Mouse (Mus musculus) embryo, embryonic 10.5 days (tissue): Measurements from ENCODE around the gene Gm5294.

Experiments used
- DNase-seq: peaks from one replicate; pipeline ENCODE4 v3.0.0-alpha.2; 2015; ENCODE audit warnings: low spot score

Gm5294 gene

DNA sequence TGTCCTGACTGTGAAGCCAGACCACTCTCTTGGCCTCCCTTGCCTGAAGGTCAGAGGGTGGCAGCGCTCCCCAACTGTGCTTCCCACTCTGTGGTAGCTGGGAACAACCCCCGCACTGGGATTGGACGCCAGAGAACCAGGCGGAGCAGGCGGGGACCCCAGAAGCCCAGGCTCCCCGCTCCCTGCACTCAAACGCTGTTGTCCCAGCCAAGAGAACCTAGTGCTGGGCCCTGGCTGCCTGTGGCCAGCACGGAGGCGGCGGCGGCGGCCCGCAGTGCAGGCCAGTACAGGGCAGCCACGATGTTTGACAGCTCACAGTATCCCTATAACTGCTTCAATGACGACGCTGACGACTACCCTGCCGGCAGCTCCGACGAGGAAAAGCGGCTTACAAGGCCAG is at the start of gene Gm5294:
Gene Gm5294, plus strand, starts transcription at position 301 of the 400 bp plus-strand sequence.
- no peak for DNase-seq

DNA sequence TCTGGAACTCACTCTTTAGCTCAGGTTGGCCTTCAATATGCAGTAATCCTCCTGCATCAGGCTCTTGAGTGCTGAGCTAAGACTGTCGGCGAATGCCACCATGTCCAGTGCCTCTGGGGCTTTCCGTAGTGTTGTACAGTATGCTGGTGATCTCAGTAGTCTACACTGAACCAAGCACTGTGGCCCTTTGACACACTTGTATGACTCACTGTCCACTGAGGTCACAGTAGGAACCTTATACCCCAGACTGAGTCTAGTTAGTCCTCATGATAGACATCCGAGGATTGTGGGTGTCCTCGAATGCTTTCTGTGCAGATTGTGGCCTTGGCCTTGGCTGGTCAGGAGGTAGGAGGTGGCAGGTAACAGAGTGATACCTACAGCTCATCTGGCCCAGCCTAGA is 44.8 kb upstream of the Gm5294 start:
- DNase-seq, result no peak

DNA sequence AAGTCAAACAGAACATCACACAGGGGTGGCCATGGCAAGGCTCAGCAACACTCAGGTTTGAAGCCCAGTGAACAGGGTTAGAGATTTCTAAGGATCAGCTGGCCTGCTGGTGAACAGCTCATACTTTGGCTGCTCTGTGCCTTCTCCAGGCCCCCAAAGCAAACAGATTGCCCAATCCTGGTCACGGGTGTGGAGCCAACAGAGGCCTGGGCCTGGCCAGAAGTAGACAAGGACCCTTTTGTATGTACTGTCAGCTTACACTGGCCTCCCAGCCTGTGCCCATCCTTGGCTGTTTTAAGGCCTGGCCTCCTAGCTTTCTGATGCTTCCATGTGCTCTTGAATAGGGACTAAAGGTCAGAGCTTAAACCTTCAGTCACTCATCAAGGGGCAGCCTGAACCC is 43.5 kb upstream of the Gm5294 start:
- no peak for DNase-seq

DNA sequence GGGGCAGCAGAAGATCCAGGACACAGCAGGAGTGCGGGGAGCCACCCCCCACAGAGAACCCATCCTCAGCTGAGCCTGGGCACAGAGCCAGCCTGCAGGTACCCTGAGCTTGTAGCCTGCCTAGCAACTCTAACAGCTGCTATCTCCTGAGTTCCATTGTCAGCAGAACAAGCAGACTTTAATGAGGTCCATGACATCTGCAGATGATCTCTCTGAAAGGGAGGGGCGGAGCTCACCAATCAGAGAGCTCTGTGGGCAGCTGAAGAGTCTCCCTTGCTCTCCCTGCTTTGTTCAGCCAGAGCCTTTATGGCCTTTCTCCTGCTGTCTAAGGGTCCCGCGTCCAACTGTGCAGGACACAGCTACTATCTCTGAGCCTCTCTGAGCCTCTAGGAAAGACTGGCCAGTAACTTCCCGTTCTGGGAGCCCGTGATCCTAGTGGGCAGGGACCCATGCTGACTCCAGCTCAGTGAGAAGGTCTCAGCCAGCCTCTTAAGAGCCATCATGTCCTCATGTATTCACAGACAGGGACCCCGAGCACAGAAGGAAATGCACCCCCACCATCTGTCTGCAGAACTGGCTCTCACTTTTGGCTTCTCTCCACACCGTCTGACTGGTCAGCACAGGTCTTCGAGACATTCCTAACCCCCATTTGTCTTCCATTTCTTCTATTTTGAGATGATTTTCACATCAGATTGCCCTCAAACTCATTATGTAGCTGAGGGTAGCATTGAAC is 41.0 kb upstream of the Gm5294 start:
- DNase-seq, result peak; percentile 70

DNA sequence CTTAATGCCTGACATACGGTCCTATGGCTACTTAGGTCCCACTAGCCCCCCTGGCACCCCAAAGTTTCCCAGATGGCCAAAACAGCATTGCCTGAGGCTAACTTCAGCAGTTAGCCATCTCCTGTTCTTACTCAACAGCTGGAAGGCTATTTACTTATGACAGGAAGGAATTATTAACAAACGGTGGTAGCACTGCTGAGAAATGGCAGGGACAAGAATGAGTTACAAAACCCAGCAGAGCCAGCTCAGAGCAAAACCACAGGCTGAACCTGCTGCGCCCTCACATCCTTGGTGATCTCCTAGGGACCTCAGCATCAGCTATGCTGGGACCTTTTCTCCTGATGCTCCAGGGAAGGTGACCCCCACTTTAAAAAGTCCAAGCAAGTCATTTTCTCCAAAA is 40.2 kb upstream of the Gm5294 start:
- no peak for DNase-seq

DNA sequence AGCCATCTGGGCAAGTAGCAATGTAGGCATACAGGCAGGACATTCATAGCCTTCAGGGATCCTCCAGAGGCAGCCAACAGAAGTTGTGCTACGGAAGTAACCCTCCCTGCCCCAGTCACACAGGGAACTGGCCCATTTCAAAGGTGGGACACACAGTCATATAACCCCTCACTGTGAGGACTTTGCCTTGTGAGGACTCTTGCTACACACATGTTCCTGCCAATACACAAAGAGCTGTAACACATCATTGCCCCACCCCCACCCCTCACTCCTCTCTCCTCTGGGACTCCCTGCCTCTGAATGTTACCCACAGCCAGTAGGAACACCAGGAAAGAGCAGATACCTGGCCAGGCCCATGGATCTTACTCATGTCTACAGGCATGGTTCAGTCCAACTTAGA is 37.2 kb upstream of the Gm5294 start:
- no peak for DNase-seq

DNA sequence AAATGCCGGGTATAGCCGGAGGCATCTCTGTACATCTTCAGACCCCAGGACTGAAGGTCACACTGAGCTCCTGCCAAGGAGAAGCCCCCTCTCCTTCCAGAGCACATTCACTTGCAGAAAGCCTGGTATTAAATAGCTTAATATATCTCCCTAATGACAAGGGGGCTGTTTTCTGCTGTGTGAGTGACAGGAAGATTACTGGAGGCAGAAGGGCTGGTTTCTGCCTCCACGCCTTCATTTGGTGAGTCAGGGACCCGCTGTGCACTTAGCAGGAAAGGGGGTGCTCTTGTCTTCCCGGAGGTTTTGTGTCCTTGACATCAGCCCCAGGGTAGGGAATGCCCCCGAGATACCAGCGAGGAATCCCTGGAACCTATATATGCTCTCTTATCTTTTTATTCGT is 36.7 kb upstream of the Gm5294 start:
- no peak for DNase-seq

DNA sequence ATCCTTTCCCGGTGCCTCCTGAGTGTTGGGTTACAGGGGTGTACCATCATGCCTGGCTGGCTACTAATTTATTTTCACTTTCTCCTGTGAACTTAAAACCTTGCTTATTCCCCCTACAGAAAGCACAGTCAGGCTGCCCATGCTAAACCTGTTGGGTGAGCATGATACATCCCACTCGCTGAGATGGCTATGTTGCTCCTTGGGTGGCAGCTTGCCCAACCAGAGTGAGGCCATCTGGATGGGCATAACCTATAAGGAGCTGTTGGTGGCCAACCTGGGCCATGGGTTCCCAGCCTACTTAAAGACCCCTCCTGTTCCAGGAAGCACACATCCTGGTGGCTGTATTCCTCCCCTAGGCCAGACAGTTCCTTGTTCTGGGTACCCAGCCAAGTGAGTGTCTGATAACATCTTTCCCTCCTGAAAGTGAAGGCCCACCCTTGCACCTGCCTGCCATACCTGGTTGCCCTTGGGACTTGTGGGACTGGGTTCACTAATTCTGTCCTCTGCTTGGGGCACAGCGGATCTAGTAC is 33.8 kb upstream of the Gm5294 start:
- no peak for DNase-seq

DNA sequence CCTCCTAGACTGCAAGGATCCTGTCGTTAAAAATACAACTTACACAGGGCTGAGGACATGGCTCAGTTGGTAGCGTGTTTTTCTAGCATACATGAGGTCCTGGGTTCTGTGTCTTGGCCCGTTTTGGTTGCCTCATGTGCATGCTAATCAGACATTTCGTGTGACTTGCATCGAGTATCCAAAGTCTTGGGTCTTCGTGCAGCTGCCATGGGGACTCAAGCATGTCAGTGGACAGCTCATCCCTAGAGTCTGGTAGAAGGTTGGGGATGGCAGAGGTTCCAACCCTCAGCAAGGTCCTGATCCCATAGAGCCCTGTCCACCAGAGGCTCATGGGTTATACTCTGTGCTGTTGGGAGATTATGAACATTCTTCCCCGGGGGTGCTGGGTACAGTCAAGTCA is 32.2 kb upstream of the Gm5294 start:
- no peak for DNase-seq

DNA sequence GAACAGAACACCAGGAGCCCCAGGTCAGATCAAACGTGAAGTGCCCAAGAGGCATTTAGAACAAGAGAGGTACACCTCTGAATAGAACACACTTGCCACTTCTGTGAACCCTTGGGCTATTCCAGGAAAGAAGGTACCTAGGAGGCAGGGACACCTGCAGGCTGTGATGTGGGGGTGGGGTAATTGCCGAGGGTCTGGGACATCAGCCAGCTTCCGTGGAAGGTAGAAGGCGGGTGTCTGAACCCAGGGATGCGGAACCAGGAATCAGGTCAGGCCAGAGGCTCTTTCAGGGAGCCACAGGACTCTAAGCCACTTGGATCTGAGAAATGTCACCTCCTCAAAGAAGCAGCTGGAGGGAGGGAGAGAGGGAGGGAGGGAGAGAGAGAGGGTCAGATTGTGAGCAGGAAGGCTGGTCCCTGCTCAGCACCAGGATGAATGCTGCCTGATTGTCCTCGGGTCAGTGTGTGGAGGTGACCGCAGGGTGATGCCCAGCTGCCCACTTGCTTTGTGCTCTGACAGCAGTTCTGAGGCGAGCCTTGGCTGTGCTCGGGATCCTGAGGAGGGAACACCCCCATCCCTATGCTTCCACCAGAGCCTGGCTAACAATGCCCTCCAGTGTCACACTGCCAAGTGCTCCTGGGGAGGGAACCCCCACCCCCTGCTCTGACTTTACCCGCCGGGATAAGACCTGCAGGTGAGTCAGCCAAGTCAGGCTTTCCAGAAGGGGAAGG is 31.2 kb upstream of the Gm5294 start:
- no peak for DNase-seq

DNA sequence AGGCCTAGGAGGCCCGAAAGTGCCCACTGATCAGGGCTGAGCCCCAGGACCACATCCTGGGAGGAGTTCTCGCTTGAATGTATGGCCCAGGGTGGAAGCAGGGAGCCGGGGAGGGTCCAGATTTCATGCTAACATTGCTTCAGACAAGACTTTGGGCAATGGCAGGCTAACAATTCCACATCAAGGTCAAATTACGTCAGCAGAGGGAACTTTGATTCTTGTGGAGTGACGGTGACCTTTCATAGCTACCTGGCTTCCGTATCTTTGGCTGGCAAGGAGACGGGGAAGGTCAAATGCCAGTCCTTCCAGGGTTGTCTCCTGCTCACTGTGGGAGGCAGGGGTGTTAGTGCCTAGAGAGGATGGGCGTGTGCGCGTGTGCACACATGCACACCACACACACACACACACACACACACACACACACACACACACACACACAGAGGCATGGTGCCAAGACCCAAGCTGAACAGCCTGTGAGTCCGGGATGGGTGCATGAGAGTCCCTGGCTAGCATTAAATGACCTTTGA is 28.9 kb upstream of the Gm5294 start:
- DNase-seq, result no peak

DNA sequence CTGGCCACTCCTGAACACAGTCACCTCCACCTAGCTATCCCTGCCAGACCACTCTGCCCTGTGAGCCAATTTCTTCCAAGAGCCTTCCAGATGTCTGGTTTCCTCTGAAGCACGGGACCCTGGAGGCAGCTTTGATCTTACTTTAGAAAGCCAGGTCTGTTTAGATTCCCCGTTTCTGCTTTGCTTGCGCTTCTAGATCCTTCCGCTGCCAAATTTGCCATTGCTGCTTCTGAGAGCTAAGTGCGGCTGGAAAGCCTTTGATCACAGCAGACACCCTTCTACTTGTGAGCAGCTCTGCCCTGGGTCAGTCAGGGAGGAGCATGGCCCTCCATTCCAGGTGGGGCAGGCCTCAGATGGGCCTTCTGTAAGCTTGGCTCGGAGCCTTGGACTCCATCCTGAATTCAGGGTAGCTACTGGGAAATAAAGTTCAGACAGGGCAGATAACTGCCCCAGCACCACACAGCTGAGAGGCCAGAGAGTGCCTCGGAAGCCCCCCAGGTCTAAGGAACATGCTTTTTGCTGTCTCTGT is 18.2 kb upstream of the Gm5294 start:
- no peak for DNase-seq

DNA sequence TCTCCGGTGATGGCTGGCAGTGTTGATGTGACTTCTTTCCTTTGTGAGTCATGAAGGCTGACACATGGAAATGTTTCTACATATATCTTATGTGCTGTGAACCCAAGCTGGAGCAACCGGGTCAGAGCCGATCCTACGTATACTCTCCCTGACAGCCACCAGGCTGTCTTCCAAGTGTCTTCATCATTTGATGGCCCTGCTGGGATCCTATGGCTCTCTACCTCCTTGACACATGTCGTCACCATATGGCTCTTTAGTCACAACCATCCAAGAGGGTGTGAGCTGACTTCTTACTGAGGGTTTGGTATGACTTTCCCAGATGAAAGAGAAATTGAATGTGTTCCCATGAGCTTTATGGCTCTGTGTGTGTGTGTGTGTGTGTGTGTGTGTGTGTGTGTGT is 15.6 kb upstream of the Gm5294 start:
- no peak for DNase-seq

DNA sequence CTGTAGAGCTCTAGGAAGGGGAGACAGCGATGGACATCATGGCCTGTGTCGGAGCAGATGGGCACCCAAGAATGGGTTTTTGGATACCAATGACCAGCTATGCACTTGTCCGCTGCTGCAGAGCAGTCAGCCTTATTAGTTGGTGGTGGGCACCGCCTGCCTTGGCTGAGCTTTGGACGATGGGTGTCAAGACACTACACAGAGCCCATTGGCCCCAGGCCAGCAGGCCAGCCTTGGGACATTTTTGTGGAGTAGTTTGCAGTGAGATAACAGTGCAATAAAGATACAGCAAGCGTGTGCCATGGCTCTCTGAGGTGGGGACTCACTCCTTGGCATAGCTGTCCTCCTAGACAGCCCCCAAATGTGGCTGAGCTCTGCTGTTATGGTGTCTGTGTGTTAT is 10.1 kb upstream of the Gm5294 start:
- DNase-seq, result no peak

DNA sequence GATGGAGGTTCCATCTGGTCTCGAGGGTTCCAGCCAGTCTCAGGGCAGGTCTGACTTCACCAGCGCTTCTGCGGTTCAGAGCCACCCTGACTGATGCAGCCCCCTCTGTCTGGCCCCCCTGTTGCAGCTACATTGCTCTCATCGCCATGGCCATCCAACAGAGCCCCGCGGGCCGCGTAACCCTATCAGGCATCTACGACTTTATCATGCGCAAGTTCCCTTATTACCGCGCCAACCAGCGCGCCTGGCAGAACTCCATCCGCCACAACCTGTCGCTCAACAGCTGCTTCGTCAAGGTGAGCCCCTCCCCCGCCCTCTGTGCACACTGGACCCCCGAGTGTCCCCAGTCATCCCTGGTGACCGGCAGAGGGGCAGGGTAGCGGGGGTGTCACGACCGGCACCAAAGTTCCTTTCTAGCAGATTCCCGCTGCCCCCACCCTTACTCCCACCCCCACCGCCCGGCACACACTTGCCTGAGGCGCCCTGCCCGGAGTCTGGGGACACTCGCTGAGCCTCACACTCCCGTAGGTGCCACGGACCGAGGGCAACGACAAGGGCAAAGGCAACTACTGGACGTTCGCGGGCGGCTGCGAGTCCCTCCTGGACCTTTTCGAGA is 945 bp downstream of the Gm5294 start:
- peak; percentile 18 for DNase-seq

DNA sequence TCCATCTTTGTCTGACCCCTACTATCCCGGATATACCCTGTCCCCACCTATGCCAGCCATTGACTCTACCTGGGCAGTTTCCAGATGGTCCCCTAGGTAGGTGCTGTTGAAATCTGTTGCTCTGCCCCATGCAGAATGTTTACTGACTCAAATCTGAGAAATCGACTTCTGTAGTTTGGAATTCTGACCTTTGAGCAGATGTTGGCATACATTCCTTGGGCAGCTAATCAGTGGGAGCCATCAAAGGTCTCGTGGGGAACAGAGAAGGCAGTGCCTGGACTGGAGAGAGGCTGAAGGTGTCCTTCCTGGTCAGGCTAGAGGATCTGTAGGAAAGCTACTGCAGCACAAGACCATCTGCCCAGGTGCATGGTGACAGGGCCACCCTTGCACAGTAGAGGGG is 5.2 kb downstream of the Gm5294 start:
- DNase-seq, result no peak

DNA sequence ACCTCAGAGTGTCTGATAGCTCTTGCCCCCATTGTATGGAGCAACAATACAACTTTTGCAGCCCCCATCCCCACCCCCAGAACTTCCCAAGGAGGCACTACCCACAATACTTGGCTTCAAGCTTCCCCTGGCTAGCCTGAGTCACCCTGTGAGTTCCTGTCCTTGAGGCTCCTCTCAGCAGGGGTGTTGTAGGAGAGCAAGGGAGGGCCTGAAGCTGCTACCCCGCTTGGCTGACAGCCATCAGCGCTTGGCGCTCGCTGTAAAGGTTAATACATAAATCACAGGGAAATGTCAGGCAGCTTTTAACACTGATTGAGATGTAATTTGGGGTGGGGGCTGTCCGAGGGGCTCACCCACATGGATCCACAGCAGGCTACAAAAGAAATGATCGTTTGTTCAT is 13.5 kb downstream of the Gm5294 start:
- no peak for DNase-seq

DNA sequence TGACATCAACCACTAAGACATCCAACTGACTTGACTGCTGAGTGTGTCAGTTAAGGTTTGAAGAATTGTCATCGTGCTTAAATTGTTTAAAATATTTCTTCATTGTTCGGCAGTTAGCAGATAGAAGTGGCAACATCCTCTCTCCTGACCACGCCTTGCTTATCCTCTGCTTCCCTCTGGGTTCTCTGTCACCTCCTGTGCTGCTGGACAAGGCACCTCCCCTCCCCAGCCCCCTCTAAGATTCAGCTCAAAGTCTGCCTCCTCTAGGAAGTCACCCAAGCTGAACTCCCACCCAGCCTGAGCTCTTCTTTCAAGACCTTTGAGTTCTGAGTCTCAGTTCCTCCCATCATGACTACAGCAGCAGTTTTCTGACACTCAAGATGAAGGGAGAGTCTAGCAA is 15.0 kb downstream of the Gm5294 start:
- no peak for DNase-seq

DNA sequence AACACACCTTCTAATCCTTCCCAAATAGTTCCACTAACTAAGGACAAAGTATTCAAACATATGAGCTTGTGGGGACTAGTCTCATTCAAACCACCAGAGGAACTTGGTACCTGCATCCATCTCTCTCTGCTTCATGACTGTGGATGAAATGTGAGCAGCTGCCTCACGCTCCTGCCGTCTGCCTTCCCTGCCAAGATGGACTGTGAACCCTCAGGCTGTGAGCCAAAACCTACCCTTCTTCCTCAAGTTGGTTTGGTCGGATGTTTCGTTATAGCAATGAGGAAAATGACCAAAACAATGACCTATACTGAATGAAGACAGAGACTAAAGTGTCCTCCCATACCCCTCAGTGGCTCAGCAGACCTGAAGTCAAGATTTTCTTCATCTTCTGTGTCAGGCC is 21.1 kb downstream of the Gm5294 start:
- DNase-seq, result no peak

DNA sequence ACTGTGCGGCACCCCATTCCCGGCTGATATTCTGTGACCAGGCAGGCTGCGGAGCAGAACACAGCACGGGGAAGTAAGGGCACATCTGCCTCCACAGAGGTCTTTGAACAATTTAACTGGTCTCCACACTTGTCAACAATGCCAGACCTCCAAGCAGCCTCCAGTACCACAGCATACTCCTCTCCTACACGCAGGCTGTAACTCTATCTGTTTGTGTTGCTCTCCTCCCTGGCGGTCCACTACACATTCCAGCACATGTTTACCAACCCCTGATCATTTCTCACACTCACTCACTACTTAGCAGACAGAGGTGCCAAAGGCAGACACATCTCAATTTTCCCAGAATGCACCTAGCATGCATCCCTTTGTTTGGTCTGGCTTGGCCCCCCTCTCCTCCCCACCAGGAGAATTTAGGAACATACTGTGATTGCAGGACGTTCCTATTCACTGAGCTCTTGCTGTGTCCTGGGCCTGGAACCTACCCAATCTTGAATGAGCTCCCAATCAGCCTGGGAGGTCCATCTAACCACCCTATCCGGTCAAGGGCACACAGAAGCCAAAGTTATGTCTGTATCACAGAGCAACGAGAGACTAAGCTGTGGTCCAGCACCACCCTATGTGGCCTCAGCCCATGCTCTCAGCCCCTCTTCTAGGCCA is 23.4 kb downstream of the Gm5294 start:
- no peak for DNase-seq

DNA sequence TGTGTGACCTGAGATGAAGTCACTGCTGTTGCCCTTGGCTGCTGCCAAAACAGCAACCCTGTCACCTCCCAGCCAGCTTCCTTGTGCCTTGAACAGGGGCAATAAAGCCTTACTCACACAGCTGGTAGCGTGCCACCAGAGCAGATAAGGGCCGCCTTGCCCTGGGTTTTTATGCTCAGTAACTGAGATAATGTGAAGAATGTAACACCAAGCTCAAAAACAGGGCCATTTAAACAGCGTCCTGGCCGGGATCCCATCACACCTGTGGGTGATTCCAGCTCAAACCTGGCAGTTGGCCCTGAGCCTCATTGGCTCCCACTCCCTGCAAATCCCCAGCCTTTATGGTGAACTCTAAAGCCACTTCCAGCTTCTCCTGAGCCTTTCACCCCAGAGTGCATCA is 26.6 kb downstream of the Gm5294 start:
- no peak for DNase-seq

DNA sequence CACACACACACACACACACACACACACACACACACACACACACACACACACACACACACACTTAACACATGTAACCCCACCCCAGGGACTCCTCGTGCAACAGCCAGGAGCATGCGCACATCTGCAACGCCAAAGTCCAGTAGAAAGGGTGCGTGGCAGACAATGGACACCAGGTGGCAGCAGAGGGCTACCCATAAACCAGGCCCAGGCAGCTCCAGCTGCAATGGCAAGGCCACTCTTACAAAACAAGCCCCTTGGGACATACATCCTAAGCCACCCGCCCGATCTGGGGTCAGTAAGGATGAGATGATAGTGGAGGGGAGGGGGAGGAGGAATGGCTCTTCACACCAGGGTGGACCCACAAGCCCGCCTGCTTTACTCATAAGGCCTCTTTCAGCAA is 28.2 kb downstream of the Gm5294 start:
- DNase-seq, result peak; percentile 94
